Mouse (Mus musculus): ENCODE data around the gene Mtrr.

DNA sequence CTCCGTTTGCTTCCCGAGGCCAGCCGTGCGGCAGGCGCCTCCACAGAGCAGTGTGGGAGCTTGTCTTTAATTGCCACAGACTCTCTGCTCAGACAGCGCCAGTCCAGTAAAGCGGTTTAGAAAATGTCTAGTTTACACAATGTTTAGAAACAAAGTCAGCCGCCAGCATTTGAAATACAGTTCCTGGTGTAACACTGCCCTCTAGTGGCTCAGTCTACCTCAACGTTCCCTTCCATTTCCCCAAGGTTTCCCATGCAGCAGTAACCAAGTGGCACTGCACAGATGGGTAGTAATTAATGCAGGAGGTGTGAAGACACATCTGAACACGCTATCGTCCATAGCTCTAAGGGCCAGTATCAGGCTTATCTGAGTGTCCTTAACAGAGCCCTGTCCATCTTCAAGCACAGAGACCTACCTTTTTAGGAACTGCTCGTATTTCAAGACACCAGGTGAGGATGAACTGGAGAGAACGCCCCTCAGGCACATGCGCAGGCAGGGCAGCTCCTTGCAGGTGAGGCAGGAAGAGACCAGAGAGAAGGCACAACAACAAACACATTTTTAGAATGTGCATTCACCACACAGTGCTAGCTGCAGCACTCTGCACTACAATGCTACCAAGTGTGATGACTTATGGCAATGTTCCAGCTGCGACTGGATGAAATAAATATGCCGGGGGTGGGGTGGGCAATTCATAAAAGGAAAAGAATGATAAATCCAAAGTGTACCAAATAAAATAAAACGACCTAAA lies 12.2 kb downstream of the Mtrr start:
- TF ChIP-seq POLR2A (IDR thresholded peaks at IDR 0.05; ENCODE audit: borderline replicate concordance, low read depth, low read length) (no peak), CTCF (IDR thresholded peaks at IDR 0.05; ENCODE audit: low read depth, low read length) (peak; percentile 48)

All from bone marrow macrophage, adult 2 months (primary cell).